Mouse (Mus musculus) heart, adult 2 months (tissue): ENCODE measurements around the gene Zdhhc17. TPM values are rescaled to one million over a fixed set of nuclear protein-coding genes. Genes with fewer than 3 reads are reported as not detected.

Experiments
- DNase-seq, 2 experiments: peaks; one replicate each; pipeline ENCODE4 v3.0.0; 2021
- H3K27ac ChIP-seq: fragments of 200-600 bp; 2 replicates; pipeline ENCODE4 v1.8.1; 2022
- H3K27me3 ChIP-seq: fragments of 200-500 bp; 2 replicates; pipeline ENCODE4 v1.6.1; 2012; ENCODE audit warnings: mild to moderate bottlenecking, low read length, inconsistent platforms, mixed read lengths; ENCODE audit not compliant: control insufficient read depth, insufficient read depth
- H3K36me3 ChIP-seq: fragments of 200-500 bp; 2 replicates; pipeline ENCODE4 v1.6.1; 2012; ENCODE audit warnings: low read length, inconsistent platforms; ENCODE audit not compliant: control insufficient read depth, insufficient read depth
- H3K4me1 ChIP-seq: fragments of 200-500 bp; 2 replicates; pipeline ENCODE4 v1.6.1; 2011; ENCODE audit warnings: low read length; ENCODE audit not compliant: control insufficient read depth, insufficient read depth
- H3K4me3 ChIP-seq: fragments of 200-600 bp; 2 replicates; pipeline ENCODE4 v1.8.1; 2022
- H3K79me2 ChIP-seq: fragments of 200-500 bp; replicated peaks from 2 replicates; pipeline ENCODE4 v1.6.1; 2012; ENCODE audit warnings: mild to moderate bottlenecking, inconsistent platforms, low read length, moderate library complexity, mixed read lengths; ENCODE audit not compliant: control insufficient read depth, insufficient read depth
- H3K9ac ChIP-seq: fragments of 200-500 bp; 2 replicates; pipeline ENCODE4 v1.6.1; 2012; ENCODE audit warnings: low read depth, mild to moderate bottlenecking, control low read depth, inconsistent platforms, low read length, mixed read lengths
- CTCF ChIP-seq: fragments of 200-600 bp; IDR thresholded peaks from 2 replicates; pipeline ENCODE4 v1.8.1; 2022; ENCODE audit warnings: antibody characterized with exemption, mild to moderate bottlenecking, moderate library complexity
- EP300 ChIP-seq: fragments of 200-500 bp; IDR thresholded peaks from 2 replicates; pipeline ENCODE4 v1.6.1; 2011; ENCODE audit warnings: low read depth, low read length, control low read depth; ENCODE audit not compliant: insufficient read depth
- POLR2A ChIP-seq: fragments of 200-500 bp; IDR thresholded peaks from 2 replicates; pipeline ENCODE4 v1.6.1; 2011; ENCODE audit warnings: mild to moderate bottlenecking, low read depth, low read length, control low read depth; ENCODE audit not compliant: insufficient read depth
- WGBS: fragments of 180-500 bp; shearing (Covaris S2); methylation state at CpG from one replicate; pipeline ENCODE4 v1.1.7; 2018; 5-methylcytosine and 5-hydroxymethylcytosine counted together
- intact Hi-C: fragments of 180-260 bp; cut with DNase I; formaldehyde crosslinking; loops from one replicate; pipeline ENCODE4 v1.15.1; 2025
- polyA plus RNA-seq: library from polyadenylated mRNA; depleted of rRNA; stranded (reverse); fragments of >200 nt; gene quantifications from 2 replicates; pipeline ENCODE4 v1.2.3, GENCODE M21; 2012
- total RNA-seq, 2 experiments: library from RNA; stranded (reverse); gene quantifications; 2 replicates each; pipeline ENCODE4 v1.2.3; 2021

Zdhhc17 gene
- total and polyA plus RNA-seq, 3 experiments, result 19.0 to 27.6 (median 20.5) TPM

DNA sequence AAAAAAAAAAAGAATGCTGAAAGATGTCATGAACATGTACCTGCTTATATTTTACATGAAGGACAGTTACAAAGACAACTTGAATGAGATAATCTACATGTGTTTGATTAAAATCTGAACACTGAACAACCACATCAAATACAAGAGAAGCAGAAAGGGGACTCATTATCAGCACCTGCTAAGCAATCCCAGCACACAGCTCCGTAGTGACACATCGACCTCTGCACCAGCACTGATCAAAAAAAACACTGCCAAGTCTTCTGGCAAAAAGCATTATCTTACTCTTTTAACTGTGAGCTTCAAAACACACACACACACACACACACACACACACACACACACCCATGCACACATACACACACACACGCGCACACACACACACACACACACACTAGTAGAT is 58.2 kb downstream of the Zdhhc17 start:
- WGBS, result 55% methylated on average over 4 of the region's 4 CpGs
- Histone ChIP-seq H3K79me2 (no peaks in the 10 kb centered on the region), H3K4me3 (no peak overlapping the region), H3K36me3 (peaks cover 14% of the 10 kb centered on the region), H3K9ac (no peak overlapping the region), H3K27ac (no peak overlapping the region), H3K27me3 (no peaks in the 10 kb centered on the region), H3K4me1 (peaks cover 12% of the 10 kb centered on the region)
- no peak for TF ChIP-seq EP300
- TF ChIP-seq POLR2A, result no peak
- no peak for TF ChIP-seq CTCF
- no peak for DNase-seq
- intact Hi-C loops, result no loop called here

DNA sequence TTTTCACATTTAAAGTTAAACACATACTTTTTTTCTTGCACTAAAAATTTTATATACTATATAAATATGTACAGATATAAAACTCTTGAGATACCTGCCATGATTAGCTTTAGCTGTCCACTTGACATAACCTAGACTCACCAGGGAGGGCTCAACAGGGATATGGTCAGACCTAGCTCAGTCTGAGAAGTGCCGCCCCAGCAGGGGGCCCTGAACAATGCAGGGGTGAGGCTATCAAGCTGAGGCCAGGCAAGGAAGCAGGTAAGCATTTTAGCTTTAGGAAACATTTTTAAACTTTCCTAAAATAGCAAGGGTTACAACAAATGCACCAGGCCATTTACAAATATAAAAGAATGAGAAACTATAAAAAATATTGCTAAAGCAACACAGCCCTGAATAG is 58.8 kb downstream of the Zdhhc17 start:
- Histone ChIP-seq H3K9ac (no peak overlapping the region), H3K27ac (no peak overlapping the region), H3K4me3 (no peak overlapping the region), H3K79me2 (no peaks in the 10 kb centered on the region), H3K27me3 (no peaks in the 10 kb centered on the region), H3K36me3 (peaks cover 18% of the 10 kb centered on the region), H3K4me1 (peaks cover 12% of the 10 kb centered on the region)
- no peak for TF ChIP-seq POLR2A
- no peak for TF ChIP-seq CTCF
- TF ChIP-seq EP300, result no peak
- intact Hi-C loops, result no loop called here
- WGBS, result 77% methylated on average over 1 of the region's 1 CpGs
- no peak for DNase-seq

- Histone ChIP-seq H3K4me3 (no peak overlapping the region), H3K27ac (no peak overlapping the region), H3K4me1 (peaks cover 9% of the 10 kb centered on the region), H3K36me3 (peaks cover 14% of the 10 kb centered on the region), H3K9ac (no peak overlapping the region), H3K27me3 (no peaks in the 10 kb centered on the region), H3K79me2 (no peaks in the 10 kb centered on the region)
- no peak for DNase-seq
- intact Hi-C loops, result no loop called here
- TF ChIP-seq CTCF (no peak), POLR2A (no peak), EP300 (no peak)
- WGBS, result 83% methylated on average over 4 of the region's 4 CpGs
Observed at GRCm38 (mm10) chr10:110947574-110947973, 62.4 kb downstream of the Zdhhc17 start.

- peaks cover 3% of the 10 kb centered on the region for H3K4me1 ChIP-seq
- intact Hi-C loops, result no loop called here
- H3K79me2 ChIP-seq, result no peaks in the 10 kb centered on the region
- no peak overlapping the region for H3K27ac ChIP-seq
- no peaks in the 10 kb centered on the region for H3K27me3 ChIP-seq
- 57% methylated on average over 12 of the region's 12 CpGs for WGBS
- TF ChIP-seq CTCF, result no peak
- TF ChIP-seq POLR2A, result no peak
- no peak for TF ChIP-seq EP300
- no peak overlapping the region for H3K9ac ChIP-seq
- H3K4me3 ChIP-seq, result no peak overlapping the region
- no peak for DNase-seq
- H3K36me3 ChIP-seq, result peaks cover 9% of the 10 kb centered on the region
Observed at GRCm38 (mm10) chr10:110945966-110946365, 64.0 kb downstream of the Zdhhc17 start.

- H3K4me1 ChIP-seq, result peaks cover 3% of the 10 kb centered on the region
- intact Hi-C loops, result no loop called here
- H3K9ac ChIP-seq, result no peak overlapping the region
- no peaks in the 10 kb centered on the region for H3K79me2 ChIP-seq
- no peaks in the 10 kb centered on the region for H3K27me3 ChIP-seq
- H3K27ac ChIP-seq, result no peak overlapping the region
- no peak overlapping the region for H3K4me3 ChIP-seq
- DNase-seq, result no peak
- WGBS, result 92% methylated on average over 11 of the region's 11 CpGs
- TF ChIP-seq CTCF (no peak), POLR2A (no peak), EP300 (no peak)
- peaks cover 9% of the 10 kb centered on the region for H3K36me3 ChIP-seq
Observed at GRCm38 (mm10) chr10:110944175-110944574, 65.8 kb downstream of the Zdhhc17 start.

DNA sequence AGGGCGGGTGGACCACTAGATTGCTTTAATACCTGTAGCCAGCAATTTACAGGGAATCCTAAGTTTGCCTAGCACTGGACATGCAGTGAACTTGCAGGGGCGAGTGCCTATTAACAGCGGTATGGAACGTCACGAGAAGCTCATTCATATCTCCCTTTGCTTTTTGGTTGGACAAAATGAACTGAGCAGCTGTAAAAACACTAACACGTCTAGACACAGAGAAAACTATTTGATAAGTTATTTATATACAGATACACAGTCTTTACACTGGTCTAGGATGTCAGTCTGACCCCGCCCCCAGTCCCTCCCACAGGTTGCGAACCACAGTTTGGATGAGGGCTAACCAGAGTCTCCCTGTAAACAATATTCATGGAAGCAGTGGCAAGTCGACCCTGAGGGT is 67.1 kb downstream of the Zdhhc17 start:
- no peaks in the 10 kb centered on the region for H3K79me2 ChIP-seq
- TF ChIP-seq CTCF (no peak), EP300 (no peak), POLR2A (no peak)
- H3K27me3 ChIP-seq, result no peaks in the 10 kb centered on the region
- H3K4me3 ChIP-seq, result no peak overlapping the region
- H3K27ac ChIP-seq, result no peak overlapping the region
- H3K36me3 ChIP-seq, result peaks cover 9% of the 10 kb centered on the region
- DNase-seq, result no peak
- peaks cover 3% of the 10 kb centered on the region for H3K4me1 ChIP-seq
- 72% methylated on average over 9 of the region's 9 CpGs for WGBS
- H3K9ac ChIP-seq, result no peak overlapping the region
- intact Hi-C loops, result loop anchor here (2.0 kb wide), 1 partner anchor 14 kb away; no protein-coding TSS in a partner anchor
